Mouse (Mus musculus): ENCODE results near the gene Vmn1r50. TPM values are rescaled to one million over a fixed set of nuclear protein-coding genes. Genes with fewer than 3 reads are reported as not detected.

Gene Vmn1r50
- polyA plus RNA-seq (2014; fragmentation: Illumina TruSeq; extraction: RNeasy Lipid Tissue Mini Kit (QIAGEN cat#74804); ENCODE audit: low read depth, low replicate concordance) = not detected

GRCm38 (mm10) chr6:90101130-90101529, at the start of gene Vmn1r50:
Vmn1r50 (plus strand) TSS chr6:90101430.

GRCm38 (mm10) chr6:90078406-90078805, 22.8 kb upstream of the Vmn1r50 start, which contains the start of gene Vmn1r49:
Vmn1r49 (minus strand) TSS chr6:90078506.

DNA sequence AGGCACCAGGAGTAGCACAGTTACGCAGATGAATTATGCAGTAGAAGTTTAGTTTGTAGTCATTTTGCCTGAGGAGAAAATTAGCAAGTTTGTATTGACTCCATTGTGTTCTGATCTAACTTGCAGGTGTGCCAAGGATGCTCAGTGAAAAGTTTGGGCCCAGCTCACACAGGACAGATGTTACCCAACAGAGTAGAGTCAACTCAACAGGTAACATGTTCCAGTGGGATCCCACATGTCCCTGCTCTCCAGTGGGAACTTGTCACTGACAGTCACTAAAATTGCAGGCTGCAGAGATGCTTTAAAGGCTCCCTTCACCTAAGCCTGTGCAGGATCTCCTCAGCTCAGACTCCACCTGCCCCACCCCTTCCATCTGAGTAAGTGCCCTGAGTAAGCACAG, 21.1 kb downstream of the Vmn1r50 start, which contains the start of gene Vmn1r51:
Vmn1r51 (plus strand) TSS at position 301 of the 400 bp plus-strand sequence.

Other genes starting within 250 kb of the Vmn1r50 start
- not detected for gene Vmn1r42, start 225.0 kb upstream of the Vmn1r50 start, polyA plus RNA-seq (2014; fragmentation: Illumina TruSeq; extraction: RNeasy Lipid Tissue Mini Kit (QIAGEN cat#74804); ENCODE audit: low read depth, low replicate concordance)
- not detected for gene Vmn1r43, start 225.0 kb upstream of the Vmn1r50 start, polyA plus RNA-seq (2014; fragmentation: Illumina TruSeq; extraction: RNeasy Lipid Tissue Mini Kit (QIAGEN cat#74804); ENCODE audit: low read depth, low replicate concordance)
- not detected for gene Vmn1r44, start 217.8 kb upstream of the Vmn1r50 start, polyA plus RNA-seq (2014; fragmentation: Illumina TruSeq; extraction: RNeasy Lipid Tissue Mini Kit (QIAGEN cat#74804); ENCODE audit: low read depth, low replicate concordance)
- not detected for gene Vmn1r45, start 160.8 kb upstream of the Vmn1r50 start, polyA plus RNA-seq (2014; fragmentation: Illumina TruSeq; extraction: RNeasy Lipid Tissue Mini Kit (QIAGEN cat#74804); ENCODE audit: low read depth, low replicate concordance)
- gene Vmn1r46, start 132.1 kb upstream of the Vmn1r50 start, polyA plus RNA-seq (2014; fragmentation: Illumina TruSeq; extraction: RNeasy Lipid Tissue Mini Kit (QIAGEN cat#74804); ENCODE audit: low read depth, low replicate concordance) = not detected
- gene Vmn1r47, start 85.3 kb upstream of the Vmn1r50 start, polyA plus RNA-seq (2014; fragmentation: Illumina TruSeq; extraction: RNeasy Lipid Tissue Mini Kit (QIAGEN cat#74804); ENCODE audit: low read depth, low replicate concordance) = not detected
- not detected for gene Vmn1r48, start 64.6 kb upstream of the Vmn1r50 start, polyA plus RNA-seq (2014; fragmentation: Illumina TruSeq; extraction: RNeasy Lipid Tissue Mini Kit (QIAGEN cat#74804); ENCODE audit: low read depth, low replicate concordance)
- not detected for gene Vmn1r49, start 22.9 kb upstream of the Vmn1r50 start, polyA plus RNA-seq (2014; fragmentation: Illumina TruSeq; extraction: RNeasy Lipid Tissue Mini Kit (QIAGEN cat#74804); ENCODE audit: low read depth, low replicate concordance)
- gene Vmn1r51, start 21.2 kb downstream of the Vmn1r50 start, polyA plus RNA-seq (2014; fragmentation: Illumina TruSeq; extraction: RNeasy Lipid Tissue Mini Kit (QIAGEN cat#74804); ENCODE audit: low read depth, low replicate concordance) = not detected
- gene Vmn1r52, start 73.4 kb downstream of the Vmn1r50 start, polyA plus RNA-seq (2014; fragmentation: Illumina TruSeq; extraction: RNeasy Lipid Tissue Mini Kit (QIAGEN cat#74804); ENCODE audit: low read depth, low replicate concordance) = not detected
- not detected for gene V1ra8, start 101.4 kb downstream of the Vmn1r50 start, polyA plus RNA-seq (2014; fragmentation: Illumina TruSeq; extraction: RNeasy Lipid Tissue Mini Kit (QIAGEN cat#74804); ENCODE audit: low read depth, low replicate concordance)
- not detected for gene Vmn1r53, start 123.0 kb downstream of the Vmn1r50 start, polyA plus RNA-seq (2014; fragmentation: Illumina TruSeq; extraction: RNeasy Lipid Tissue Mini Kit (QIAGEN cat#74804); ENCODE audit: low read depth, low replicate concordance)
- not detected for gene Vmn1r54, start 144.9 kb downstream of the Vmn1r50 start, polyA plus RNA-seq (2014; fragmentation: Illumina TruSeq; extraction: RNeasy Lipid Tissue Mini Kit (QIAGEN cat#74804); ENCODE audit: low read depth, low replicate concordance)
- not detected for gene BC048671, start 199.8 kb downstream of the Vmn1r50 start, polyA plus RNA-seq (2014; fragmentation: Illumina TruSeq; extraction: RNeasy Lipid Tissue Mini Kit (QIAGEN cat#74804); ENCODE audit: low read depth, low replicate concordance)
- gene Chst13, start 223.8 kb downstream of the Vmn1r50 start, polyA plus RNA-seq (2014; fragmentation: Illumina TruSeq; extraction: RNeasy Lipid Tissue Mini Kit (QIAGEN cat#74804); ENCODE audit: low read depth, low replicate concordance) = not detected
- not detected for gene Uroc1, start 231.9 kb downstream of the Vmn1r50 start, polyA plus RNA-seq (2014; fragmentation: Illumina TruSeq; extraction: RNeasy Lipid Tissue Mini Kit (QIAGEN cat#74804); ENCODE audit: low read depth, low replicate concordance)

All from sigmoid colon, adult 10 weeks (tissue).